Mouse (Mus musculus) embryo, embryonic 9.5 days (tissue): ENCODE measurements around the gene Il18bp.
A peak's percentile ranks its signal among the peaks of the same experiment; 100 is the strongest.

Experiments used
- DNase-seq: peaks from one replicate; pipeline ENCODE4 v3.0.0-alpha.2; 2017; ENCODE audit errors: extremely low spot score

Gene Il18bp

DNA sequence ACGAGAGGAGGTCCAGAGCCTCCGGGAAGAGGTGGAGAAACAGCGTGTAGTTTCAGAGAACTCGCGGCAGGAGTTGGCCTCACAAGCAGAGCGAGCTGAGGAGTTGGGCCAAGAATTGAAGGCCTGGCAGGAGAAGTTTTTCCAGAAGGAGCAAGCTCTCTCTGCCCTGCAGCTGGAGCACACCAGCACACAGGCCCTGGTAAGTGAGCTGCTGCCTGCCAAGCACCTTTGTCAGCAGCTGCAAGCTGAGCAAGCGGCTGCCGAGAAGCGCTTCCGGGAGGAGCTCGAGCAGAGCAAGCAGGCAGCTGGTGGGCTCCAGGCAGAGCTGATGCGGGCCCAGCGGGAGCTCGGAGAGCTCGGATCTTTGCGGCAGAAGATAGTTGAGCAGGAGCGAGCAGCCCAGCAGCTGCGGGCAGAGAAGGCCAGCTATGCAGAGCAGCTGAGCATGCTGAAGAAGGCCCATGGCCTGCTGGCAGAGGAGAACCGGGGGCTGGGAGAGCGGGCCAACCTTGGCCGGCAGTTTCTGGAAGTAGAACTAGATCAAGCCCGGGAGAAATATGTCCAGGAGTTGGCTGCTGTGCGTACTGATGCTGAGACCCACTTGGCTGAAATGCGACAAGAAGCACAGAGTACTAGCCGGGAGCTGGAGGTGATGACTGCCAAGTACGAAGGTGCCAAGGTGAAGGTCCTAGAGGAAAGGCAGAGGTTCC, 17.4 kb downstream of the Il18bp start:
- no peak for DNase-seq

DNA sequence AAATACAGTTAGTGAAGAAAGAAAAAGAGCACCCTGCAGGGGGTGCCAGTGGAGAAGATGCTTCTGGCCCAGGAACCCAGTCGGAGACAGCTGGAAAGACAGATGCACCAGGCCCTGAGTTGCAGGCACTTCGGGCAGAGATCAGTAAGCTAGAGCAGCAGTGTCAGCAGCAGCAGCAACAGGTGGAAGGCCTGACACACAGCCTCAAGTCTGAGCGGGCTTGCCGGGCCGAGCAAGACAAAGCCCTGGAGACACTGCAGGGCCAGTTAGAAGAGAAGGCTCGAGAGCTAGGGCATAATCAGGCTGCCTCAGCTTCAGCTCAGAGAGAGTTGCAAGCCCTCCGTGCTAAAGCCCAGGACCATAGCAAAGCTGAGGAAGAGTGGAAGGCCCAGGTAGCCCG, 18.2 kb downstream of the Il18bp start:
- DNase-seq, result no peak

- no peak for DNase-seq
These were observed 18.9 kb downstream of the Il18bp start for GRCm38 (mm10) chr7:101999461-102000151.

DNA sequence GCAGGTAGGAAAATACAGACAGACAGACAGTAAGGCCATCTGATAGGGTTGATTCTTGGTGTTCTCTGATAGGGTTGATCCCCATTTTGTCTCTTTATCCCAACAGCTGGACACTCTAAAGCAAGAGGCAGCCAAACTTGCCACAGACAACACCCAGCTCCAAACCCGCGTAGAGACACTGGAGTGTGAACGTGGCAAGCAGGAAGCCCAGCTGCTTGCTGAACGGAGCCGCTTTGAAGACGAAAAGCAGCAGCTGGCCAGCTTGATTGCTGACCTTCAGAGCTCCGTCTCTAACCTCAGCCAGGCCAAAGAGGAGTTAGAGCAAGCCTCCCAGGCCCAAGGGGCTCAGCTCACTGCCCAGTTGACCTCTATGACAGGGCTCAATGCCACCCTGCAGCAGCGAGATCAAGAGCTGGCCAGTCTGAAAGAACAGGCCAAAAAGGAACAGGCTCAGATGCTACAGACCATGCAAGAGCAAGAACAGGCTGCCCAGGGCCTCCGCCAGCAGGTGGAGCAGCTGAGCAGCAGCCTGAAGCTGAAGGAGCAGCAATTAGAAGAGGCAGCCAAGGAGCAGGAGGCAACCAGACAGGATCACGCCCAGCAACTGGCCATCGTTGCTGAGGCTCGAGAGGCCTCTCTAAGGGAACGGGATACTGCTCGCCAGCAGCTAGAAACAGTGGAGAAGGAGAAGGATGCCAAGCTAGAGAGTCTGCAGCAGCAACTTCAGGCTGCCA, 20.1 kb downstream of the Il18bp start:
- peak; percentile 72 for DNase-seq

GRCm38 (mm10) chr7:101994241-101994640, 24.2 kb downstream of the Il18bp start:
- DNase-seq, result no peak

DNA sequence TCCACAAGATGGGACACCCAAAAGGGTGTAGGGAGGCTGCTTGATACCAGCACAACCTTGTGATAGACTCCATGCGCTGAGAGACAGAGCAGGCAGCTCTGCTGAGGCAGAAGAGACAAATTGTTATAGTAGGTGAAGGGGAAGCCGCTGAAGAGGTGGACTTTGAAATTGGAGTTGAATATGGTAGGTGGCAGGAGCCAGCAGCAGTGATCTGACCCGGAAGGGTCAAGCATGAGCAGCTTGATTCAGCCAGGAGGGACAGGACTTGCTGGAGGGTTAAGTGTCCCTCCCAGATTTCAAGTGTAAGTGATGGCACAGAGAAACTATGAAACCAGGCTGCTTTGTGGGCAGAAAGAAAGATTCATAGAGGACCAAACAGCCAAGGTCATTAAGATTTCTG, 33.4 kb downstream of the Il18bp start:
- DNase-seq, result no peak

DNA sequence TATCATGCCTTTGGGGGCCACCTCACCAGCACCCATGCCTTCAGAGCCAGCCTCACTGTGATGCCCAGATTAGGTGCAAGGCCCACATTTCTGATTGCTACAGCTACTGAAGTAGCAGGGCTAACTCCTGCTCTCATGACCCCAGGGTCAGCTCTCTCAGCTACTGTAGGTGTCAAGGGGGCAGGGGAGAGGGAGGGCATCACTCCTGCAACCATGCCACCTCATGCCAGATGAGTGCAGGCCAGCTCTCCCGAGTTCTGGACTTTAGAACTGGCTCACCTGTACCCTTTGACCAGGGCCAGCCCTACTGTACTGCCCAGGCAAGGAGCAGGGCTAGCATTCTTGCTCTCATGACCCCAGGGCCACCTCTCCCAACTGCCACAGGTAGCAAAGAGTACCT, 35.8 kb downstream of the Il18bp start:
- no peak for DNase-seq

DNA sequence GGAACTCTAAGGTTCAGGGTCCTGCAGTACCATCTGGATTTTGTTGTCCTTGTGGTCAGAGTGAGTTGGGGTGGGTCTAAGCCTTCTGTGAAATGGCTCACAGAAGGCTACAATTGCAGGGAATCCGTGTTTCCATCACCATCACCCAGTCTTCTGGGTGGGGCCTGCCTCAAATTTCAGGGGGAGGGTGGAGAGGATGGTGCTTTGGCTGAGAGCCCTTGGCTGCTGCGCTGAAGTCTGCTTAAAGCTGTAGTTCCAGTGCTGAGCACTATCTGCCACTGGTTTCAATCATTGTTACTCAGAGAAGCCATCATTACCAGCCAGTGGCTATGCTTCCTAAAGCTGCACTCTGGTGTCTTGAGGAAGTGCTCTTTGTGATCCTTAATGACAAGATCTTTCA, 44.0 kb downstream of the Il18bp start:
- no peak for DNase-seq

DNA sequence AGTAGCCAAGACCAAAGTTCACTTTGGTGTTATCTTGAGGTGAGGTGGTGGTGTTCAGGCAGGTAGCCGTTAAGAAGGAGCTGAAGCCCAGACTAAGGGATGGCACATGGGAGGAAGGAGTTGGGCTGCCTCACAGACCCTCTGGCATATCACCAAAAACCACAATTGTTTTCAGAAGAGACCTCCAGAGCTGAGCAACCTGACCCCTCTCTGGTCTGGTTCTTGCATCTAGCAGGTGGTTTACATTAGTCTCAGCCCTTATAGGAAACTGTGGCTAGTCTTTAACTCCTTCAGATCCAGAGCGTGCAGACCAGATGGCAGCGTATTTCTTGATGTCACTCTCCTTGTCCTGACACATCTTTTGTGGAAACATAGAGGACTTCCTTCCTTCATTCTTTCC, 44.8 kb downstream of the Il18bp start:
- DNase-seq, result peak; percentile 25

DNA sequence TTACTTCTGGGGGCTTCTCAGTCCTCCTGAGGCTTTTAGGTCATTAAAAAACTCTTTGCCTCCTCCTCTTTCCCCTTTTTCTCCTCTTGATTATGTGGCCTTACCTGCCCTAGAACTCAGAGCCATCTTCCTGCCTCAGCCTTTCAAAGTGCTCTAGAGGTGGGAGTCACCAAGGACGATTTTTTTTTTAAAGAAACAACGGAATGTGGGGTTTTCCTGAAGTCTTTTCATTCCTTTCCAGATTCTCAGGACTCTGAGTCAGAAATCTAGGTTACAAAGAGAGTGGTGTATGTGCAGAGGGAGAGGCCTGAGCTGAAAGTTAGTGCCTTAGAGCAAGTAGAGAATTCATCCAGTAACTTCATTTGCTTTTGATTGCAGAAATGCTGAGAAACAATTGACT, 46.8 kb downstream of the Il18bp start:
- no peak for DNase-seq

DNA sequence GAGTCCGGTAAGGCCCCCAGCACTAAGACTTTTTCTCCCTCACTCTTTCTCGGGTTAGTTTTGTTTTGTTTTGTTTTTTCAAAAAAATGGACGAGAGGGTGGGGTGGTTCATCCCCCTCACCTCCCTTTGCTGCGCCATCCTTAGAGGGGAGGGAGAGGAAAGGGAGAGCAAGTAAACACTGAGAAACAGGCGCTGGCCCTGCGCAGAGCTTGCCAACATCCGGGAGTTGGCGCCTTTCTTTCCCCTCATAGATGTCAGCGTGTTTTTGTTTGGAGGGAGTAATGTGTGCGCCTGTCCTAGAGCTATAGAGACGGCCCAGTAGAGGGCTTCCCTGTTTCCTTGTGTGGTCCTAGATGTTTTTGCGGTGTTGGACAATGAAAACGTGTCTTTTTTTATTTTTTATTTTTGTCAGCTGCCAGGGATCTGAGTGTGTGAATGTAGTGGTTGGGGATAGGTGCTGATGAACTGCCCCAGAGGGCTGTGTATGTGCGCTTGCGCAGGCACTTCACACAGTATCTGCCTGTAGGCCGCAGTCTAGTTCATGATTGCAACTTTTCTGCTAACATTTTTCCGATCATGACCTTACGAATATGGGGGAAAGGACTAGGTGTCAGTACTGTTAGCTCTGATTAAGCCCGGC, 47.5 kb downstream of the Il18bp start:
- peak; percentile 74 for DNase-seq

GRCm38 (mm10) chr7:101970429-101970775, 48.1 kb downstream of the Il18bp start:
- DNase-seq, result no peak

DNA sequence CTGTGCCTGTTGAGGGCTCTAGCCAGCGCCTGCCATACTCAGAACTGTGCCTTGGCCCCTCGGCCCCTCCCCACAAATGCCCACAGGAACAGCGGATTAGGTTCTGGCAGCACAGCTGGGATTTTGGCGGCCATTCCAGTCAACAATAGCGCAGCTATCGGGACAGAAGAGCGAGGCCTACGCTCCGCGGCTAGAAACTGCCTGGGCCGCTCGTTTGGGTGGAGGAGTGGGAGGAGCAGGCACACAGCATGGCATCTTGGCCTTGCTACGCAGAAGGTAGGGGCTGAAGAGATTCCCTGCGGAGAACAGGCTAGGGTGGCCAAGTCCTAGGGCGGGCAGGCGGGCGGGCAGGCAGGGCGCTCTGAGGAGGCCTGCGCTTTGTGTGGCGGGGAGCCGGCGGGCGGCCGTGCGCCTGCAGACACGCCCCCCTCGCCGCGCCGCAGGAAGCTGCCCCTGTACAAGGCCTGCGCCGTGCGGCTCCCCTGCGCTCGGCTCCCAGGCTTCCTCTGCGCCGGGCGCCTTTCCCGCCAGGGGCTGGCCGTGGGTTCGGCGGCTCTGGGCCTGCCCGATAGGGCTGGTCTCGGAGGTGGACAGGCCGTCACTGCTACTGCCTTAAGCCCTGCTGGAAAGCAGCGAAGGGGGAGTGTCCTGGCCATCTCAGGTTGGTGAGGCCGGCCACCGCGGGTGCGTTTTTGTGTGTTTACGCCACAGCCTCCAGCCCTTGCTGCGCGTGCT, 48.6 kb downstream of the Il18bp start:
- peak; percentile 87 for DNase-seq

DNA sequence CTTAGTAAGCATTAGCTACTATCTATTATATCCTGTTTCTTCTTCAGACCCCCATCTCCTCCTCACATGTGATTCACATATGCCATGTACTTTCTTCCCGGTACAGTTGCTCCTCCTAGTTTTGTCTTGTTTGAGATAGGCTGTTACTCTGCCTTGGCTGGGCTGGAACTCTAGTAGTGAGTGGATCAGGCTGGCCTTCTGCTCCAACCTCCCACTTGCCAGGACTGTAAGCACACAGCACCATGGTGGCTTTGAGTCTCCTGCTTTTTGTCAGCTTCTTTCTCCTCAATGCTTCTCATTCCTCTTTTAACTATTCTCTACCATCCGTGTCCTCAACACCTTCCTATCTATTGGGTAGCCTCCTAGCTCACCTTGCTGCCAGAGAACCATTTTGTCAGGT, 49.7 kb downstream of the Il18bp start:
- no peak for DNase-seq

DNA sequence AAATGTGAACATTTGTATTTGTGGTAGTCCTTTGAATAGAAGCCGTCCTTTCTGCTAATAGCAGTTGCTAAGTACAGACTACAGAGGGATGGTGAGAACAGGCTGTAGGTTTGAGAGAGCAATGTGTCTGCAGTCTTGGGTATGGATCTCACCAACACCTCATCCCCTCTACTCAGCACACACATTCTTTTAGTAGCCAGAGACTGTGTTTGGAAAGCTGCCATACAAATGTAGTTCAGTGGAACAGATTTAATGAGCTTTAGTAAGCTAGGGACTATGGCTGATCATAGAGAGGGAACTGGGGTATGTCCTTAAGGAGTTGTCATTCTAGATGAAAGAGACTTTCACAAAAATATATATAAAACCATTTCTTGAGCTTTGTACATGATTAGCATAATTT, 51.2 kb downstream of the Il18bp start:
- DNase-seq, result no peak

- no peak for DNase-seq
These were observed 52.9 kb downstream of the Il18bp start for GRCm38 (mm10) chr7:101965606-101966005.
